Mouse (Mus musculus) CD8-positive naive resting alpha-beta T cell, adult 57 days (primary cell): Measurements from ENCODE around the gene Mfsd14b. TPM values are rescaled to one million over a fixed set of nuclear protein-coding genes. Genes with fewer than 3 reads are reported as not detected.

Experiments
- total RNA-seq: library from RNA; stranded (reverse); gene quantifications from one replicate; pipeline ENCODE4 v1.2.4, GENCODE M21; 2023

The Mfsd14b gene
- 36.7 TPM for total RNA-seq

GRCm38 (mm10) chr13:65112459-65113110, at the start of gene Mfsd14b:
Mfsd14b (minus strand) TSS chr13:65112975.

DNA sequence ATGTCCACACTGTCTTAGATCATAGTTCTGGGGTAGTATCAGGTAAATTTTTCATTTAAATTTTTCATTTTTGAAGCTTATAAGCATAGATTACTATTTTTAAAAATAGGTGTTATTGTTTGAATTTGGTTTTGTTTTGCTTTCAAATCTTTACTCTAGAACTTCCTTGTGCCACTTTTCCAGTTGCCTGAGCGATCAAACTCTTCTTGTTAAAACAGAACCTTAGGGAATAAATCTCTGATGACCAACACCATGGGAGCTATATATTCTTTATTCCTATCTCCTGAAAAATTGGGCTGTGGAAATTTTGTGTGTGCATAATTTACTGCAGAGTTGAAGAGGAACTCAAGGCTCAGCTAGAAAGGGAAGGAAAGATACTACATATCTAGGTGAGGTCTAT, 37.2 kb upstream of the Mfsd14b start, which contains the start of gene Olfr466:
TSS of gene Olfr466 (plus strand) at position 301 of the 400 bp plus-strand sequence.

GRCm38 (mm10) chr13:65137789-65138188, 25.0 kb upstream of the Mfsd14b start, which contains the start of gene Olfr465-ps1:
Olfr465-ps1 (plus strand) TSS chr13:65138089.

DNA sequence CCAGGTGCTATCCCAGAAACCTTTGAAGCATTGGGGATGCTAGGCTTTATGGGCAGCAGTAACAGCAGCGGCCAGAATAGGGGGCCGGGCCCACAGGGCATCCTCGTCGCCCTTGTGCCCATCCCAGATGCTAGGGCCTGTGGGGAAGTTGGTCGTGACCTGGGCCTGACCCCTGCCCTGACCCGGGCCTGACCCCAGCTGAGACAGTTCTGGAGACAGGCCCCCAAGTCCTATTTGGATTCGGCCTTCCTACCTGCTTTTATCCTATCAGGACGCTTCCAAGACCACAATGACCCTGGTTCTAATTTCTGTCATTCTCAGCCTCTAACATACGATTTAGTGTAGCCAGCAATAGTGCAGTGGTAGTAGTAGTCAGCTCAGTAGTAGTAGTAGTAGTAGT, 60.1 kb downstream of the Mfsd14b start, which contains the start of gene Prss47:
TSS of gene Prss47 (minus strand) at position 101 of the 400 bp plus-strand sequence.

DNA sequence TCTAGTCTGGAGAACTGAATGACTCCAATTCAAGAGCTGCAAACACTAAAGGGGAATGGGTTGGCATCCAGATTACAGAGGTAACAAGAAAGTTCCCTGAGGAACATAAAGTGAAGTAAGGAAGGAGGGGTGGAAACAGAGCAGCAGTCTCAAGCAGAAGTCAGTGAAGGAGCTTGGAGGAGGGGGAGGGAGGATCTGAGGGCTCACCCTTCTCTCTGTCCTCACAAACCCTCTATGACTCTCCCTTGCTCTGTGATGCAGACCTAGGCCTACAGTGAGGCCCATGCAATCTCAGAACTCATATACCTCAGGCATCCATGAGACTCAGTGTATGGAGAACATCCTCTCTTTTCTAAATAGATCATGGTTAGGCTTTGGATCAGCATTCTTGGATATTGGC, 80.0 kb downstream of the Mfsd14b start, which contains the start of gene Spata31d1c:
TSS of gene Spata31d1c (plus strand) at position 301 of the 400 bp plus-strand sequence.

Other genes with a start within 250 kb of the Mfsd14b start
- gene Cntnap3, start 209.0 kb downstream of the Mfsd14b start, total RNA-seq: not detected
- not detected for gene Spata31, start 195.6 kb downstream of the Mfsd14b start, total RNA-seq
- gene Spata31d1c, start 79.9 kb downstream of the Mfsd14b start, total RNA-seq: not detected
- gene Prss47, start 60.2 kb downstream of the Mfsd14b start, total RNA-seq: 1.0 TPM
- gene Olfr465-ps1, start 25.1 kb upstream of the Mfsd14b start, total RNA-seq: not detected
- gene Olfr466, start 37.3 kb upstream of the Mfsd14b start, total RNA-seq: not detected
- not detected for gene Nlrp4f, start 93.0 kb upstream of the Mfsd14b start, total RNA-seq
- gene Gm10775, start 146.6 kb upstream of the Mfsd14b start, total RNA-seq: not detected
- 52.1 TPM for gene Zfp369, start 165.8 kb upstream of the Mfsd14b start, total RNA-seq